Mouse (Mus musculus) monocyte, adult 2 months (primary cell): ENCODE measurements around the gene Clca3b.
"Not testable (repeated sequence)": the region's sequence is repeated elsewhere in the genome, so short reads cannot be mapped to it uniquely, and the experiment has no call there.

Experiments
- DNase-seq, 2 experiments: peaks; one replicate each; pipeline ENCODE4 v3.0.0; 2022; ENCODE audit warnings: low spot score in 2 of 2, low read depth in 1 of 2

Gene Clca3b

DNA sequence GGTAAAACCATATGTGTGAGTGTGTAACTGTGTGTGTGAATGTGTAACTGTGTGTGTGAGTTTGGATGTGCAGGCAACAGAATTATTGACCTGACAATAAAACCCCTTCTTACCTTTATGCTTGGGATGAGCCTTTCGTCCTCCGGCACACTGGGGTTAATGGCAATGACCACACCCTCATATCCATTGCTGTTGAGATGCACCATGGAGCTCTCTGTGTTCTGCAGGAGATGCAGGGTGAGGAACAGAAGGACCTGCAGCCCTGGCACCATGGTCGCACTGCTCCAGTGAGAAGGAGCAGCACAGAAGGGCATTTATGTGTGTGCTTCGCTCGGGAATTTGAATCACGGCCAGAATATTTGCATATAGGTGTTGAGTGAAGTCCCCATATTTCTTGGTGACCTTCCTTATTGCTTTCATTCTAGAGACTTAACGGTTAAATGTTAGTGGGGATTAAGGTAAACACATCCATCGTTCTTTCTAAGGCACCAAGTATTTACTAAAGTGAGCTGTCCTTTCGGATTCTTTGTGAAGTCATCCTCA, at the start of gene Clca3b:
Clca3b (minus strand) TSS at position 344 of the 543 bp plus-strand sequence.
- not testable (repeated sequence) for DNase-seq

DNA sequence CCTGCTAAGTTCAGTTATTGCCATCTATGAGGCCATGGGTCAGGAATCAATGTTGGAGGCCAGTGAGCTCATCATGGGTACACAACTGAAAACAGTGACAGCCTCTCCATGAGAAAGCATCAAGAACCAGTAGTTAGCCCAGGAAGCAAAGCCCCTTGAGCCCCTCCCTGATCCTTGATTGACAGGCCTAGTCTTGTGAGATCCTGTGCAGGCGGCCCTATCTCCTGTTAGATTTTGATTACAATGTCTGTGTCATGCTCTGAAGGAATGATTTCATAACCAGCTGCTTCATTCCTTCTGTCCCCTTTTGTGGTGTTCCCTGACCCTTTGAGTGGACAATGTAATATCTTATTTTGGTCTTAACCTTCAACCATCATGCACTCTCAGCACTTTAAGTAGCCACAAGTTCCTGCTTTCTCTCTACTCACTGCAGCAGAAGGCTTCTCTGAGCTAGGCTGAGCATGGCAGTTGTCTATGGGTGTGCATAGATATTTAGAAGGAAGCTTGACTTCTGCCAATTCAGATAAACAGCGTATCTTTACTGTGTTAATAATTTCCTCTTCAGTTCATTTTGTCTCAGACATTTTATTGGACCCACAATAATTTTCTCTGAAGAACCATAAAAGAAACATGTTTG, 48.0 kb upstream of the Clca3b start:
- DNase-seq, result no peak

DNA sequence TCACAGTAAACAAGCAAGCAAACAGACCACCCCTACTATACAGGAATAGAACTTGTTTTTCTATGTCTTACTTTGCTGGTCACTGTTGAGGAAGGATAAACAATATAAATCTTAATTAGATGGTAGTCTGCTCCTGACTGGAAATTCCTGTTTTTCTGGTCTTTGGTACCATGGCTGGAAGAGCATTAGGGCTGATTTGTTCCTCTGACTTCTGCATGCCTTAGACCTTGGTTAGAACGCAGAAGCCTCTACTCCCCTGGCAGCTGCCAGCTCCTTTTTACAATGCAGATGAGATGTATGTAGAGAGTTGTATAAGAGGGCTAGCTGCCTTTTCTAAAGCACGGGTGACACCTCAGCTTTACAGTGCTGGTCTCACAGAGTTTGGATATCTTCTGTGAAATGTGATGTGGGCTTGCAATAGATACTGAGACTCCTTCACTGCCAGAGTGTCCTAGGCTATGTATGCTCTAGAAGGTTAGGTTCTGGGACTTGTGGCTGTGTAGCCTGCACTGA, 41.1 kb upstream of the Clca3b start:
- DNase-seq, result no peak

DNA sequence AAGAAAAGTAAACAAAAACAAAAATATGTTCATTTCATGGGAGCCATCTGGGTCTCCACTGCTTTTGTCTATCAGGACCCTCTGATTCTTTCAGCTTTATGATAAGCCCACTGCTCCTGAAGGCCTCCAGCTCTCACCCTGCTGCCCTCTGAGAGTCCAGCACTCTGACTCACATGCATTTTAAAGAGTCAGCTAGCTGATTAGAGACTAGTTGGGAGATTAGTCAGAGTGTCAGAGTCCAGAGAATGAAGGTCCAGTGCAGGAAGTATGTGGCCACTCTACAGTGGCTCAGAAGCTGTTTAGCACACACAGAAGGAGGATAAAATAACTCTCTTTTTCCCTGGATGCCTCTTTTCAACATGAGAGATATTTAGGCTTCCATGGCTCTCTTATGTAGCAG, 37.8 kb upstream of the Clca3b start:
- no peak for DNase-seq

DNA sequence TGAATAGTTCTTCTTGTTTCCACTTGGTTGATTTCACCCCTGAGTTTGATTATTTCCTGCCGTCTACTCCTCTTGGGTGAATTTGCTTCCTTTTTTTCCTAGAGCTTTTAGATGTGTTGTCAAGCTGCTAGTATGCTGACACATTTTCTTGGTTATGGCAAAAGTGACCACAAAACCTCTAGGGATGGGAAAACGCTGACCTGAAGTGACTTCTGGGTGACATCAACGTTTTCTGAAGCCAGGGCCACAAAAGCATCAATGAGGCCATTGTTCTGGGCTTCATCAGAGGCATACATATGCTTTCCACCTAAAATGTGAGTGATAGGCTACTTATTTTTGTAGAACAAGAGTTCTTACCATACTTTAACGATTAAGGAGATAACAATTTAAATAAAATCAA, 22.9 kb upstream of the Clca3b start:
- not testable (repeated sequence) for DNase-seq

DNA sequence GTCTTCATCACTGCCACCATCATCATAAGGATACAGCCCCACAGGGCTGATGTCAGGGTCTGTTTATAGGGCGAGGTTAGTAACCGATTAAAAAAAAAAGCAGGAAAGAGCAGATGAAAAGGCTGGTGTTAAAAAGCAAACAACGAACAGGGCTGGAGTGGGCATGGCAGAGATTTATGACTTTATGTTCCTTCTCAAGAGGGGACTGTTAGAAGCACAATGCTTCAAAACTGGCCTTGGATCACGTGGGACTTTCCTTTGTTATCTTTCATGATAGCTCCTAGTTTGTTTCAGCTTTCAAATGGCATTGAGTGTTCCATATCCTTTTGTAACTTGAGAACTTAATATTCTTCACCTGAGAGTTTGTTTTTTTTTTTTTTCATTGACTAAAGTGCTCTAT, 427 bp upstream of the Clca3b start:
- DNase-seq, result no peak

DNA sequence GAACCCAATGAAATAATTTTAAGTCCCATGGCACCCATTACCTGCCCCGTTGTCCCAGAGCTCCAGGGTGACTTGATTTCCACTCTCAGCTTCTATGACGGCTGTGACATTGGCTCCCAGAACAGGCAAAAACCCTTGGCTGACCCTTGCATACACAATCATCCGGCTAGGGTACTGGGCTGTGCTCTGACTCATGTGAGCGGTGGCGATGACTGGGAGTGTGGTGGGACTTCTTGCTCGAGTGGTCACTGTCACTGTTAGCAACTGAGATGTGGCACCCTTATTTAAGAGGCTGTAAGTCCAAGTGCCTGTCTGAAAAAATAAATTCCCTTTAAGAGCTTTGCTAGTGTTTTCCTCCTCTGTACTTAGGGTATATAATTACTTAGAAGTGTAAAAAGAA, 21.9 kb downstream of the Clca3b start:
- DNase-seq, result no peak

DNA sequence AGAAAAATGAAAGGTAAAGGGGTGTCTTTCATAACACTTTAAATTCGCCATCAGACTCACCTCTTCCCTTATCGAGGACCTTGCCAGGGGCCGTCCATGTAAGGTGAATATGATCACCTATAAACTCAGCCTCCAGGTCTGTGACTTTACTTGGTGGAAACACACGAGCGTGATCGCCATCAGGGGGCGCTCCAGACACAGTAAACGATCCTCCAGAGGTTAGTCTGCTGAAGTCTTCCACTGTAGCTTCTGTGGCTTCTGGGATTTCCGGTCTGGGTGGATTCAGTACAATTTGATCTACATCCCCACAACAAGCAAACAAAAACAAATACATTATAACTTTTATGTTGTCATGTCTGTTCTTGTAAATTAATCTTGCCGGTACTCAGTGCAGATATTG, 24.0 kb downstream of the Clca3b start:
- no peak for DNase-seq

DNA sequence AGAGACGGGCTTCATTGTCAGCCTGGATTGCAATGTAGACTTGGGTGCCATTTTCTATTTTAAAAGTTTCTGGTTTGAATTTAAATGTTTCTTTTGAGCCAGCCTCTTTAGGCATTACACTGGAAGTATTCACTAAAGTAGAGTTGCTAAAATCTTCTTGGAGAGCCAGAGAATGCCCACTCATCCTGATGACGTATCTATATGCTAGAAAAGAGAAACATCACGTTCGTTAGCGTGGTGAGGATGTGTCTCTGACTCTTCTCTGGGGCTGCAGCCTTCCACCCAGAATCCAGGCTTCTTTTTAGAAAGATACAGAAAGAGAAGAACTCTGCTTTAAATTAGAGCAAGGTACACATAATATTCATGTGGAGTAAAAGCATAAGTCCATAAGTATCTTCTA, 25.8 kb downstream of the Clca3b start:
- DNase-seq, result no peak

DNA sequence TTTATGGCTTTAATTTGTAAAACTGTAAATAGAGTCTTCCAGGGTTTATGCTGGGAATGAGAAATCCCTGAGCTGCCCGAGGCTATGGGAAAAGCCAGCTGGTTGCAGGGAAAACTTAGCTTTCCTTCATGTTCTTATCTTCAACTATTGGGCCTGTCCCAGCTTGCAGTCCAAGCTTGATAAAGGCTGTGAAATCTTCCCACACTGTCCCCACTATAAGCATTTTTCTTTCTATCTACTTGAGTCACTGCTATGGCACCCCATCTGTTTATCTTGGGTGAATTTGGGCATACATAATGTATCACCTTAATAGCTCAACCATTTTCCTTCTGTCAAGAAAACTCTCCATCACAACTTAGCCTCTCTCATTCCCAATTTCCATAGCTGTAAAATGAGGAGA, 28.5 kb downstream of the Clca3b start:
- DNase-seq, result no peak

DNA sequence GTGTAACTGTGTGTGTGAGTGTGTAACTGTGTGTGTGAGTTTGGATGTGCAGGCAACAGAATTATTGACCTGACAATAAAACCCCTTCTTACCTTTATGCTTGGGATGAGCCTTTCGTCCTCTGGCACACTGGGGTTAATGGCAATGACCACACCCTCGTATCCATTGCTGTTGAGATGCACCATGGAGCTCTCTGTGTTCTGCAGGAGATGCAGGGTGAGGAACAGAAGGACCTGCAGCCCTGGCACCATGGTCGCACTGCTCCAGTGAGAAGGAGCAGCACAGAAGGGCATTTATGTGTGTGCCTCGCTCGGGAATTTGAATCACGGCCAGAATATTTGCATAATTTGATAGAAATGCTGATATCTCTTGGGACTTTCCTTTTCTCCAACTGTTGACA, 29.9 kb downstream of the Clca3b start, which contains the start of gene Clca3a2:
Clca3a2 (minus strand) TSS at position 276 of the 400 bp plus-strand sequence.
- not testable (repeated sequence) for DNase-seq

DNA sequence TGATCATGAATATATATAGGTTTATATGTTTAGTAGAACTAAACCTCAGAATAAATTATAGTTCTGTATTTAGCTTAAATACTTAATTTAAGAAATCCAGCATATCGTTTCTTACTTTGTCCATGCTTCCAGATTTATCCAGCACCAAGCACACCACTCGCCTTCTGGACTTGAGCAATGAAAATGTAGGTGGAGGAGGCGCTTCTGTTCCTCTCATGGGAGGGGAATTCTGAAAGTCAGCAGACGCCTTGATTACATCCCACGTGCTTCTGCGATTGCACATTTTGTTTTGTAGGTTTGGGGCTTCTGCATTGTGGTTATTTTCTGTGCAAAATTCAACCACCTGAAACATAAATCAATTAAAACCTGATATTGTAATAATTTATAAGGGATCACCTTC, 35.8 kb downstream of the Clca3b start:
- DNase-seq, result not testable (repeated sequence)

DNA sequence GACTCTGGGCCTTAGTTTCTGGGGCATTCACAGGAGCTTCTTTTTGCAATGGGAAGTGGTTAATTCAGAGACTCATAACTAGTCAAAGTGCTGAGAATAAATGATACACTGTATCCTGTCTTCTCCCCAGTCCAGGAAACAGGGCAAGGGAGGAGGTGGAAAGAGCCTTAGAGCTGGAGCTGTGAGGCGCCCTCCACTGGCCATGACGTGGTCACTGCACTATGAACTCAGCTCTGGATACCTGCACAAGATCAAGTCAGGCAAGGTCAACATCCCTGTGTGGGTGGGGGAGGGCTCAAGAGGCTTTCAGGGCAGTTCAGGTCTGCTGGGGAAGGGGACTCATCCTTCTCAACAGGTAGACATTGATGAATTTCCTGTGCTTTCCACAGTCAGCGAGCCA, 37.3 kb downstream of the Clca3b start:
- DNase-seq, result no peak

DNA sequence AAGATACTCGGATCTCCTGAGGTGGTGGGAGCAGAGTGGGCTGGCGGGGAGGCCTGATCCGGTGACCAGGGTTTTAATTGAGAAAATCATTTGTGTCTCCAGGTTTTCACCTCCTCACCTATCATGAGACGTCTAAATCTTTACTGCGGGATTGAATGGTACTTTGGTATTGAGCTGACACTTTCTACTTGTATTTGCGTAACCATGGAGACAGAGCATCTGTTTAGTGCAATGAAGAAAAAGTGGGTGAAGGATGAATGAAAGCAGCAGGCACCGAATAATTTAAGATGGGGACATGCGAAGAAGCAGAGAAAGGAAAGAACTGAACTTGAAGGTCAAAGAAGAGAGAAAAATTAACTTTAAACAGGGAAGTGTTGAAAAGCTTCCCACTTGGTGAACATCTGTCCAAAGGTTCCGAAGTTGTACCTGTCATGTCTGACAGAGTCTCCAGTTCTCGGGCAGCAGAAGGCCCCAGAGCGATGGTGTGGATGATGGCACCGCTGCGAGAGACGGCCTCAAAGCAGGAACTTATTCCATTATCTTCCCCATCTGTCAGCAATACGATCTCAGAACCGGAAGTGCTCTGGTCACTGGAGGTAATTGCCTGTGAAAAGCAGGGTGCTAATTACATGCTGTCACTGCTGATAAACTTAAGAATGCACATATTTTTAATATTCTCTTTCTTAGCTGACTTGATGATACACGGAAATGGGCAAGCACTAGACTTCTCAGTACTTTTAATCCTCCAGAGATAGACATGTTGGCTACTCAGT, 40.8 kb downstream of the Clca3b start:
- not testable (repeated sequence) for DNase-seq

DNA sequence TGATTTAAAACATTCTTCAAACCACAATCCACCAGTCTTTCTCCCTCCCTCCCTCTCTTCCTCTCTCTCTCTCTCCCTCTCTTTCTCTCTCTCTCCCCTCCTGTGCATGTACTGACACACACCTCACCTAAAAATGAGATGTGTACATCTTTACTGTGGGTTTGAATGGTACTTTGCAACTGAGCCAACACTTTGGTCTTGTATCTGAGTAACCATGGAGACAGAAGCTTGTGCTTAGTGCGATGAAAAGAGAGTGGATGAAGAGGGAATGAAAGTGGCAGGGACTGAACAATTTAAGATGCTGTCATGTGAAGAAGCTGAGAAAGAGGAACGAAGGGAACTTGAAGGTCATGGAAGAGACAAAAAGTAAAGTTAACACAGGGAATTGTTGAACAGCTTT, 42.5 kb downstream of the Clca3b start:
- not testable (repeated sequence) for DNase-seq

DNA sequence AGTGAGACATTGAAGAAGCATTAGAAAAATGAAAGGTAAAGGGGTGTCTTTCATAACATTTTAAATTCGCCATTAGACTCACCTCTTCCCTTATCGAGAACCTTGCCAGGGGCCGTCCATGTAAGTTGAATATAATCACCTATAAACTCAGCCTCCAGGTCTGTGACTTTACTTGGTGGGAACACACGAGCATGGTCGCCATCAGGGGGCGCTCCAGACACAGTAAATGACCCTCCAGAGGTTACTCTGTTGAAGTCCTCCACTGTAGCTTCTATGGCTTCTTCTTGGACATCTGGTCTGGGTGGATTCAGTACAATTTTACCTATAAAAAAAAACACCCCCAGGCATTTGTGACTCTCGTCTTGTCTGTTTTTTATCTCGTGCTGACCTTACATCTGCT, 47.3 kb downstream of the Clca3b start:
- DNase-seq, result no peak

DNA sequence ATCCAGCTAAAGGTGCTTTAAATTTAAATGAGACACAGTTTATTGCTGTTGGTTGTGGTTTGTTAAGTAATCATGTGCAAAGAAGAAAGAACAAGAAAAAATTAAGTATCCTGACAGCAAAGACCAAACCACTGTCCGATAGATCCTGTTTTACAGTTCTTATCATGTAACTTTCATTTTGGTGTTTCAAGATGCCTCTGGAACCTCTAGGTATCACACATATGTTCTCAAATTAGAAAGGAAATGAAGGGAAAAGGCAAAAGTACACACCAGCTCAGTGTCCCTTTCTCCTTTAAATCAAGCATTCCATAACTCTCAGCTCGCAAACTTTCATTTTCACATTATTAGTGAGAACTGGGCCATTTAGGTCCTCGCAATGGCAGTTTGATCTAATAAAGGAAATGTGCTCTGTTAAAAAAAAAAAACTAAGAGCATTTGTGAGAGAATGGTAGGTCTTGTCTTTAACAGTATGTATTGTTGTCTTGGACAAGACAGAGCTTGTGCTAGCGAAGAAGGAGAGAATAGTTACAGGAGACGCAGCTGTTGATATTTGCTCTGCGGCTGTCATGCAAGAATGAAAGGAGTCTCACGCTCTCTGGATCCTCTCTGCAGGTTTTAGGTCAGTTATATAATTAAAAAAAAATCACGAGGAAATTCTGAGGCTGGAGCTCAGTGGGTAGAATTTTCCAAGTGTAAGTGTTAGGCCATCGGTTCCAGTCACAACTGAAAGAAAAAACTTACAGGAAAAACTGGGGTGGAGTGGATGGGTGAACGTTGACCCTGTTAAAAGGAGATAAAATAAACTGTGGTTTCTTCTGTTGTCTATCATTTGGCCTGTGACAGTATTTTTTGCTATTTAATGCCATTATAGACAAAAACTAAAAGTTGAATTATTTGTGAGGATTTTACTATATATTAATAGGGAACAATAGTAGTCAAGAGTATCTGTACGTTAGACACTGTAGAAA, 63.7 kb downstream of the Clca3b start:
- DNase-seq, result no peak
